Mouse (Mus musculus) testis, adult 2 months (tissue): Measurements from ENCODE around the gene Gm4763. TPM values are rescaled to one million over a fixed set of nuclear protein-coding genes. Genes with fewer than 3 reads are reported as not detected.
"Not testable (repeated sequence)": the region's sequence is repeated elsewhere in the genome, so short reads cannot be mapped to it uniquely, and the experiment has no call there.

Experiments used
- H3K27ac ChIP-seq: fragments of 200-500 bp; 2 replicates; pipeline ENCODE4 v1.5.1; 2012; ENCODE audit warnings: low read depth, low read length; ENCODE audit not compliant: control insufficient read depth, insufficient read depth
- H3K27me3 ChIP-seq: fragments of 200-500 bp; 2 replicates; pipeline ENCODE4 v1.6.1; 2012; ENCODE audit warnings: mild to moderate bottlenecking, low read length, moderate library complexity; ENCODE audit not compliant: control insufficient read depth, insufficient read depth
- H3K36me3 ChIP-seq: fragments of 200-500 bp; 2 replicates; pipeline ENCODE4 v1.6.1; 2012; ENCODE audit warnings: mild to moderate bottlenecking, low read length; ENCODE audit not compliant: control insufficient read depth, insufficient read depth
- H3K4me1 ChIP-seq: fragments of 200-500 bp; 2 replicates; pipeline ENCODE4 v1.6.1; 2012; ENCODE audit warnings: low read length; ENCODE audit not compliant: control insufficient read depth, insufficient read depth
- H3K4me3 ChIP-seq: fragments of 200-500 bp; 2 replicates; pipeline ENCODE4 v1.5.1; 2012; ENCODE audit warnings: low read depth, mild to moderate bottlenecking, low read length, moderate library complexity, mixed read lengths; ENCODE audit not compliant: control insufficient read depth
- CTCF ChIP-seq: fragments of 200-500 bp; IDR thresholded peaks from 2 replicates; pipeline ENCODE4 v1.5.1; 2012; ENCODE audit warnings: low read depth, mild to moderate bottlenecking, inconsistent platforms, low read length, moderate library complexity; ENCODE audit not compliant: control insufficient read depth, insufficient read depth, insufficient replicate concordance
- POLR2A ChIP-seq: fragments of 200-500 bp; IDR thresholded peaks from 2 replicates; pipeline ENCODE4 v1.6.1; 2012; ENCODE audit warnings: low read depth, mild to moderate bottlenecking, inconsistent platforms, low read length, moderate library complexity; ENCODE audit not compliant: control insufficient read depth
- polyA plus RNA-seq: library from polyadenylated mRNA; depleted of rRNA; stranded (reverse); fragments of >200 nt; gene quantifications from 2 replicates; pipeline ENCODE4 v1.2.3, GENCODE M21; 2012; rRNA removed

The Gm4763 gene
- 57.3 and 81.2 TPM in 2 replicates for polyA plus RNA-seq

DNA sequence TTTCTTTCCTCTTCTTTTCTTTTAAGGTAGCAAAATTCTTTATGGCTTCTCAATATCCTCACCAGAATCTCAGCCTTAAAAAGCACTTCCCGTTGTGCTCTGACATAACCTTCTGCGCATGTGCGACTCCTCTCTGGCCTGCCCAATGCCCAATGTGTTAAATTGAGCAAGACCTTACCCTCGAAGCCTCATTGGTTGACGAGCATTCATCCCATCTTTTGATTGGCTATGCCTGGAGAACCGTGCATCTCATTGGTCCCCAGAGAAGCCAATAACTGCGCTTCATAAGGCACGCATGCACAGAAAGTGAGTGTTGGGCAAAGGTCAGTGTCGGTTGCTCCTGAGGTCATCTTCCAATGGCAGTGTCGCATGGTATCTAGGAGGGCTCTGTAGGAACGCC, at the start of gene Gm4763:
Gene Gm4763, minus strand, starts transcription at position 101 of the 400 bp plus-strand sequence.
- Histone ChIP-seq H3K4me3 (peak within 1 kb of the TSS; percentile 78), H3K27ac (peak within 1 kb of the TSS; percentile 87)
- not testable (repeated sequence) for H3K27me3 ChIP-seq, H3K4me1 ChIP-seq, H3K36me3 ChIP-seq

DNA sequence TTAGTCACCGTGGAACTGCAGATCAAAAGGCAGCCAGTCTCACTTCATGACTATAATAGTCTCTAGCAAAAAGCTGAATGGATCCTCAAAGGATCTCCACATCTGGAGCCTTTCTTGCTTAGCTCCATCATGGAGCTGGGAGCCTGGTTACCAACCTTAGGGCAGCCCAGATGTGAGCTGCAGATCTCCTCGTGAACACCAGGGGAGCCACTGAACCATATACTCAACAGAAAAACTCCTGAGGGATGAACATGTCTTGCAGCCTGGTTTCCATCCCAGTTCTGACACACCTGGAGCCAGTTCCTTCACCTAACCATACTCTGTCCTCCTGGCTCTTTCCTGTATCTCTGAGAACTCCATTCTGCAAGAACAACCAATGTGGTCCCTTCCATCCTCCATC, 49.4 kb upstream of the Gm4763 start:
- H3K27me3 ChIP-seq: no peaks in the 10 kb centered on the region
- no peaks in the 10 kb centered on the region for H3K4me1 ChIP-seq
- no peak overlapping the region for H3K4me3 ChIP-seq
- H3K36me3 ChIP-seq: no peaks in the 10 kb centered on the region
- no peak overlapping the region for H3K27ac ChIP-seq
- TF ChIP-seq CTCF (no peak), POLR2A (no peak)

GRCm38 (mm10) chr7:24773942-24774535, 47.3 kb upstream of the Gm4763 start:
- Histone ChIP-seq H3K27ac (no peak overlapping the region), H3K27me3 (no peaks in the 10 kb centered on the region), H3K36me3 (no peaks in the 10 kb centered on the region), H3K4me3 (no peak overlapping the region), H3K4me1 (no peaks in the 10 kb centered on the region)
- TF ChIP-seq POLR2A: no peak
- no peak for TF ChIP-seq CTCF

GRCm38 (mm10) chr7:24771361-24771760, 44.7 kb upstream of the Gm4763 start:
- Histone ChIP-seq H3K36me3 (no peaks in the 10 kb centered on the region), H3K27me3 (no peaks in the 10 kb centered on the region), H3K4me3 (no peak overlapping the region), H3K27ac (no peak overlapping the region), H3K4me1 (no peaks in the 10 kb centered on the region)
- TF ChIP-seq POLR2A: no peak
- TF ChIP-seq CTCF: no peak

- Histone ChIP-seq H3K27me3 (no peaks in the 10 kb centered on the region), H3K4me1 (no peaks in the 10 kb centered on the region), H3K4me3 (no peak overlapping the region), H3K36me3 (no peaks in the 10 kb centered on the region), H3K27ac (no peak overlapping the region)
- TF ChIP-seq CTCF: no peak
- no peak for TF ChIP-seq POLR2A
Measured at GRCm38 (mm10) chr7:24762574-24762973, 35.9 kb upstream of the Gm4763 start.

DNA sequence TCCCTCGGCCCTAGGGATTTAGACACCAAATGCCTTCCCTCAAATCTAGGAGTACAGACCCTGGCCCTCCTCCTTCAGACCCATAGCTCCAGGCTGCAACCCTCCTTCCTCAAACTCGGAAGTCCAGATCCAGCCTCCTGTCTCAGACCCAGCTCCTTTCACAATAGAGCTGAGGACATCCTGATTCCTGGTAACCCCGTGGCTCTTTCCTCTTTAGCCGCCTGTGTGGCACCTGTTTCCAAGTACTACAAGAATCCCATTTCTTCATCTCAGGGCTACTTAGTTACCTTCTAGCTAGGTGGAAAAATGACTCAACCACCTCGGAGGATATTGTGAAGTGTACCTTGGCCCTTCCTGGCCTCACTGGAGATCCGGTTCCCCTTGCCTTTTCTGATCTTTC, 34.5 kb upstream of the Gm4763 start:
- Histone ChIP-seq H3K27ac (no peak overlapping the region), H3K36me3 (no peaks in the 10 kb centered on the region), H3K4me1 (no peaks in the 10 kb centered on the region), H3K27me3 (no peaks in the 10 kb centered on the region), H3K4me3 (no peak overlapping the region)
- TF ChIP-seq CTCF (no peak), POLR2A (no peak)

- TF ChIP-seq POLR2A (no peak), CTCF (no peak)
- Histone ChIP-seq H3K36me3 (no peaks in the 10 kb centered on the region), H3K4me1 (no peaks in the 10 kb centered on the region), H3K27me3 (no peaks in the 10 kb centered on the region), H3K27ac (no peak within 1 kb of the TSS), H3K4me3 (no peak within 1 kb of the TSS)
Measured at GRCm38 (mm10) chr7:24760211-24760610, 33.5 kb upstream of the Gm4763 start, which contains the start of gene Cd177. Cd177 (minus strand) TSS chr7:24760311.

GRCm38 (mm10) chr7:24758520-24758919, 31.8 kb upstream of the Gm4763 start:
- Histone ChIP-seq H3K27ac (no peak overlapping the region), H3K4me3 (no peak overlapping the region), H3K4me1 (no peaks in the 10 kb centered on the region), H3K27me3 (no peaks in the 10 kb centered on the region), H3K36me3 (no peaks in the 10 kb centered on the region)
- TF ChIP-seq CTCF (no peak), POLR2A (no peak)
